Mouse (Mus musculus): ENCODE results near the gene Tex52. TPM values are rescaled to one million over a fixed set of nuclear protein-coding genes. Genes with fewer than 3 reads are reported as not detected.

The Tex52 gene
- not detected for total RNA-seq (2022)

DNA sequence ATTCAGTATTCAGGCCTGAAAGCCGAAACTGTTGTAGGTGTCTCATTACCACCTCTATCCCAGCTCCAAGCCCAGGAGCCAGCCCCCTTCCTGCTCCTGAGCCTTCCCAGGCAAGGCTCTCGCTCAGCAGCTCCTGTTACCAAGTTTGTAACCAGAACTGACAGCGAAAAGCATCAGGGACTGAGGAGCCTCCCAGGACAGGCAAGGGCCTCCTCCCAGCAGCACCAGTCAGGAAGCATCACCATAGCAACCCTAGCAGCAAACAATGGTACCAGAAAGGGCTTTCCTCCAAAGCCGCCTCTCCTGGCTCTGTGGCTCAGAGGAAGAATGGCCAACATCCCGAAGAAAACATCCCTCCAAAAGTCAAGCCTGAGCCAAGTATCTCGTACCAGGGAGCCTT is at the start of gene Tex52, which contains the start of gene Gm44596:
Tex52 (plus strand) TSS at position 265 of the 400 bp plus-strand sequence.
Gm44596 (plus strand) TSS at position 312 of the 400 bp plus-strand sequence.
- no peak for DNase-seq

DNA sequence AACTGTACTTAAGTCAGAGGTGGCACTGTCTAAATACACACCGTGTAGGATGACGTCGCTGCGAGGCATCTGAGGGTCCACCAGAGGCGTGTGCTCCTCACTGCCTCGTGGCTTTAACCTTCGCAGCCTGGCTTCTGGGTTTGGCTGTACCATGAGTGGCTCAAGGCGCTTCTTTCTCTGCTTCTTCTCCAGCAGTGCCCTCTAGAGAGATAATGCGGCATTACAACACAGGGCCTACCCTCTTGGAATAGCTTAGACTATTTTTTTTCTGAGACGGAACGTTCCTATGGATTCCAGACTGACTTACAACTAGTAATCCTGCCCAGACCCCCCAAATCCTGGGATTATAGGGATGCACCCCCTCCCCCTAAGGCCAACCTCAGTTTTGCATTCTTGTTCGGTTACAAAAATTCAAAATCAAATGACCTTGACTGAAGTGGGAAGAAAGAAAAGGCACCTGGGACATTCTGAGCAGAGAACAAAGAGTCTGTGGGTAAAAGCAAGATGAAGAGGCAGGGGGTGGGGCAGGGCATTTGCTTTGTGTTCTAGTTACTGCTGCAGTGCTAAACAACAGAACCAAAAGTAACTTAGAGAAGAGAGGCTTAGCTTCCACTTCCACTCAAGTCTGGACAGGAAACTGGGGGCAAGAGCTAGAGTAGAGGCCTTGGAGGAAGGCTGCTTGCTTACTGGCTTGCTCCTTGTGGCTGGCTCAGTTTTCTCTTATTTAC is 40.7 kb upstream of the Tex52 start:
- DNase-seq = peak; percentile 34

DNA sequence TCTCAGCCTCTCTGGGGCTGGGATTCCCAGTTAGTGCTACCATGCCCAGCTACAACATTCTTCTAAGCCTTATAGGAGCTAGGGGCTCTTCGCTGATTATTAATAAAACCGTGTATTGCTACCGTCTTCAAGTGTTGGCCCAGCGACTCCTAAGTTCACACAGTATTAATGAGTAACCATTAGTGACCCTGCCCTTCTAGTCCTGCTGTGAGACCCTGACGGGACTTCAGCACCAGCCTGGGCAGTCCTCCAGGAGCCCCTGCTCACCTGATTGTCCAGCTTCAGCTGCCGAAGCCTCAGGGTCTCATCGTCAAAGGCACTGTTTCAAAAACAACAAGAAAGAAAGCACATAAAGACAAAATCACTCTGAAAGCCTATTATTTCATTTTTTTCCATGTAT is 37.8 kb upstream of the Tex52 start:
- no peak for DNase-seq

- no peak for DNase-seq
These were observed 36.4 kb upstream of the Tex52 start for GRCm38 (mm10) chr6:128338876-128339275.

DNA sequence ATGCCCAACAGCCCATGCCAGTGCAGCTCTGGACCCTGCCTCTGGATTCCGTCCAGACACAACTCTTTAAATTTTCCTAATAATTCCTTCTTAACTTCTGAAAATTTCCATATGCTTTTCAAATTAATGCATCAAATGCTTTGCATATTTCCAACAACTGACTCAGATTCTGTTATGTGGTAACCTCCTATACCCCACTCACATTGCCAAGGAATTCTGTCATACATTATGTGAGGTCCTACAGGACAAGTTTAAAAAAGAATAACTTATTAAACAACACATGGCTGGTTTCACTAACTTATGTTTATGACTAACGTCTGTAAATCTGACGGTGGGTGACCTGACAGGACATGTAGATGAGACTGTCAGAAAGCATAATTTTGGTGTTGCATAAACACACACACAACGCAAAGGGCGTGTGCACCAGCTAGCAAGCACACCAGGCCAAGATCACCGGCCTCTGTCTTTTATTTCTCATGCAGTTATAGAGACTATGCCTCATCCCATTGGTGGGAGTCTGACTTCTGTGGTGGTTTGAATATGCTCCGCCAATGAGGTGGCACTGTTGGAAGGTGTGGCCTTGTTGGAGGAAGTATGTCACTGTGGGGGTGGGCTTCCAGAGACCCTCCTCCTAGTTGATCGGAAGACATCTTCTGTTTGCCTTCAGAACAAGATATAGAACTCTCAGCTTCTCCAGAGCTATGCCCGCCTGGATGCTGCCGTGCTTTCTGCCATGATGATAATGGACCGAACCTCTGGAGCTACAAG is 33.1 kb upstream of the Tex52 start:
- DNase-seq = no peak

DNA sequence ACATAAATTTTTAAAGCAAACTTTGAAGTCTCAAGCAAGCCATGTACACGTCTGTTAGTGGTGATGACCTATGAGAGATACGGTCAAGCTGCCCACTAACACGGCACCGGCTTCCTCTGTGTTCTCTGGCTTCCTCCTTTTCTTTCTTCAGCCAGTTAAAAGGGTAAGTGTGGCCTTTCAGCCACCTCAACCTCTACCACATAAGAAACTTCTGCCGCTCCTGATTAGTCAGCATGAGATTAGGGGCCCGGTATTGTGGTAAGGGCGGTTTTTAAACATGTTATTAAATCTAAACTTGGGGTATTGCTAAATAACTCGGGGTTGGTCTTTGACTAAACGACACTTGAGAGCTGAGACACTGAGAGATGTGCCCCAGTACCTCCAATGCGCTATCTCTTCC is 29.6 kb upstream of the Tex52 start:
- no peak for DNase-seq

- no peak for DNase-seq
These were observed 28.5 kb upstream of the Tex52 start for GRCm38 (mm10) chr6:128346782-128347181.

DNA sequence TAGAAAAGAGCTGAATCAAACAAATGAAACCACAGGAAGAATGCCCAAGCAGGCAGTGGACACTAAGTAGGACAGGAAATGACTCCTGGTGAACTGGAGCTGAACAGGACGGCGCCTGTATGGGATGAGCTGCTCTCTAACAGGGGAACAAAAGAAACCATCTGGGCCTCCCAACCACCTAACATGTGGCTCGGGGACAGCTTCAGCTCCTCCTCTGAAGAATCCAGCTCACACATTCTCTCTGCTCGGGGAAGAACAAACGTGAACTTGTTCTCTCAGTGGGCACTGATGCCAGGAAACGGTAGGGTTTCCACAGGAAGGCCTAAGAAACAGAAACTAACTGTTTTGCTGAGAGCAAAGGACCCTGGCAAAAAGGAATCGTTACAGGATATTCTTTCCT is 25.5 kb upstream of the Tex52 start:
- no peak for DNase-seq

DNA sequence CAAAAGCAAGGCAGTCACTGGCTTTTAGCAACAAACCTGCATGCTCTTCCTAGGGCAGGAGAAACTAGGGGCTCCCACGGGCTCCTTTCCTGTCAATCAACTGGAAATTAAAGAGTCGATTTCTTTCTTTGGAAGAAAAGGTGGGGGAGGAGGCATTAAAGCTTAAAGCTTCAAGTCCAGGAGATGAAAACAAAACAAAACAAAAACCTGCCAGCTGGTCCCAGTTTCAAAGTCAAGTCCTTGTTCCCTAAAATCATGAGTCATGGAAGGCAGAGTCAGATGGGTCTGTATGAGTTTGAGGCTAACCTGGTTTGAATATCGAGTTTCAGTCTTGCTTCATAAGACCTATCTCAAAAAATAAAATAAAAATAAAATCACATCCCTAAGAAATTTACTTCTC is 21.1 kb upstream of the Tex52 start:
- DNase-seq = no peak

- DNase-seq = peak; percentile 71
These were observed 20.0 kb upstream of the Tex52 start for GRCm38 (mm10) chr6:128355201-128355681.

DNA sequence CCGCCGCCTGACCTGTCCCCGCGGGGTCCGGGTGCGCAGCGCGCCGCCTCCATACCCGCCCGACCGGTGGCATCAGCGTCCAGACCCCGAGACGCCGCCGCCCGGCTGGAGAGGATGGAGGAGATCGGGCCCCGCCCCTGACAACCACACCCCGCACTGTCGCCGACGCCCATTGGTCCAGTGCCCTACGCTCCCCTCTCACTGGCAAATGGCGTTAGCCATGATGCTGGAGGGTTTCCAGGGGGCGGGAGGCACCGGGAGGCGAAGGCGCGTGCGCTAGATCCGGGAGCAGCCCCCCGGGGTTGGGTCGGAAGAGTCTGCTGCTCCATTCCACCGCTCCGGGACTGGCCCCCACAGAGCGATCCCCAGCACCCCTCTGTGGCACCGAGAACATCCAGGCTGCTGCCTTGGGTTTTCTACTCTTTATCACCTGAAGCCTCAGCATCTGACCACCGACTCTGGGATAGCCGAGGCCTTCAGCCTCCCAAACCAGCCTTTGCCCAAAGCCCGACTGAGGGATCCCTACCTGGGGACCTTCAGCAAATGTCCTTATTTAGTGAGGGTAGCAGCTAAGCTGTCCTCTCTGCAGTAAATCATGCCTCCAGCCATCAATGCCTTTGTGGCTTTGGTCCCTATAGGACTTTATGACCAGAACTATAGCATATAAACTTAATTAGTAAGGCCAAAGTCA is 19.4 kb upstream of the Tex52 start, which contains the start of gene Tulp3:
Tulp3 (minus strand) TSS at position 126 of the 691 bp plus-strand sequence.
- peak; percentile 94 for DNase-seq

- DNase-seq = peak; percentile 41
These were observed 16.3 kb upstream of the Tex52 start for GRCm38 (mm10) chr6:128358999-128359398.

DNA sequence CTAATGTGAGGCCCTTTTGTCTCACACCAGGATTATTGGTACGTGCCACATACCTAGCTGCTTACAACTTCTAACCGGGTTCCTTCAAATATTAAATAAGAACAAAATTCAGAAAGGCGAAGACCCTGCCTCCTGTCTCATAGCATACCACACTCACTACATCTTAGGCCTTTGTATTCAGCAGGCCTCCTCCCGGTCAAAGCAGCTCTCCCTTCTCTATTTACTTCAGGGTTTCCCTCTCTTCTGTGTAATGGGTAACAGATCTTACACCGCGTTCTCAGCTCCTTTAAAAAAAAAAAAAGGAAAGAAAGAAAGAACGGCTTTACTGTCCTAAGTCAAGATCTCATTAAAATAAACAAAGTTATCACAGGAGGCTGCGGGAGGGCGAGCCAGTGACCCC is 13.4 kb upstream of the Tex52 start:
- no peak for DNase-seq

DNA sequence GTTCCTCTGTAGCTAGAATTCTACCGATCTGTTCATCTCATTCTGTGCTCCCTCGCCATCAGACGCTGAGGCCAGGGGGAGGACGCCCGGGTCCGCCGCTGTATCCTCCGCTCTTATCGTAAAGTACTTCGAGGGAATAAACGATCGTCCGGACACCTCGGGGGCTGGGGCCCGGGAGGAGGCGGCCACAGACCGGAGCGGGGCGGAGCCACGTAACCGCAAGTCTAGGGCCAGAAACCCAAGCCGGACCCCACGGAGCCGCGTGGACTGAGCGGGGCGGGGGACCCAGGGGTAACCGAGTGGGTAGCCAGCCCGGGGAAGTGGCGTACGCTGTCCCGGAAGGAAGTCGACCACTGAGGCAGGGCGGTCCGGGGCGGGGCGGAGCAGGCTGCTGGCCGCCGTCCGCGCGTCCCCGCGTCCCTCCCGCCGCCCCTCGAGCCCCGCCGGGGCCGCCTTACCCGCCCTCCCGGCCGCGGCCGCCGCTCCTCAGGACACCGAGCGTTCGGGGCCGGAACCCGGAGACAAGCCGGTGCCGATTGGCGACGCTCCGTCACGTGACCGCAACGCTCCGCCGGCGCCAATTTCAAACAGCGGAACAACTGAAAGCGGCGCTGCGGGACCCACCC is 12.8 kb upstream of the Tex52 start, which contains the start of the genes Rhno1 and Foxm1:
Rhno1 (minus strand) TSS at position 531 of the 626 bp plus-strand sequence.
Foxm1 (plus strand) TSS at position 587 of the 626 bp plus-strand sequence.
- DNase-seq = peak; percentile 78

DNA sequence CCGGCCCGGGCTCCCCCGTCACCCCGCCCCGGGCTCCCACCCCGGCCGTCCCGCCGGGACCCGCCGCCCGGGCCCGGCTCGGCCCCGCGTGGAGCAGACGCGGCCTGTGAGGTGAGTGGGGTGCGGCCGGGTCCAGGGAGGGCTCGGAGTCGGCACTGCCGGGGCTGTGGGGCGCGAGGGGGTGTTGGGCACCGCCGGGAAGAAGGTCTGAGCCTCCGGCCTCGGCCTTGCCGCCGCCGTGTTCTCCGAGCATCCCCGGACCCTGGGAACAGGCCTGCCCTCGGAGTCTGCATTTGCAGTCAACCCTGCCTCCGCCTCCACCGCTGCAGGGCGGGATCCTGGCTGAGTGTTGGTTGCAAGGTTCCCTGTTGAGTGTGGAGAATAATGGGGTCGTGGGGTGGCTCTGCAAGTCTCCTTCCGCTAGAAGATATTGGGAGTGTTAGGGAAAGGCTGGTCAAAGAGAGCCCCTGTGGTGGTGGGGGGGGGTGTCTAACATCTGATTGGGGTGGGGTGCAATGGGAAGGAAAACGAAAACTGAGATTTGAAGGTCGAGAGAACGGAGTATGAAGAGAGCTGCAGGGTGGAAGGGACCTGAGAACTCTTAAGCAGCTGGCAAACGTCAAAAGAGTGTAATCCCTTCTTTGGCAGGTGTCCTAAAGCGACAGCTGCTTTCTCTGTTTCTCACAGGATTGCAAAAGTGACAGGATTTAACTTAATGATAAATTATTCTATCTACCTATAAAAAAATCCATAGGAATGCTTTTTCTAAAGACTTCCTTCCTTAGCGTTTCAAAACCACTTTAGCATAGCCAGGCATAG is 12.0 kb upstream of the Tex52 start:
- no peak for DNase-seq

- no peak for DNase-seq
These were observed 10.5 kb upstream of the Tex52 start for GRCm38 (mm10) chr6:128364721-128365120.

- no peak for DNase-seq
These were observed 8.8 kb upstream of the Tex52 start for GRCm38 (mm10) chr6:128366466-128366865.

DNA sequence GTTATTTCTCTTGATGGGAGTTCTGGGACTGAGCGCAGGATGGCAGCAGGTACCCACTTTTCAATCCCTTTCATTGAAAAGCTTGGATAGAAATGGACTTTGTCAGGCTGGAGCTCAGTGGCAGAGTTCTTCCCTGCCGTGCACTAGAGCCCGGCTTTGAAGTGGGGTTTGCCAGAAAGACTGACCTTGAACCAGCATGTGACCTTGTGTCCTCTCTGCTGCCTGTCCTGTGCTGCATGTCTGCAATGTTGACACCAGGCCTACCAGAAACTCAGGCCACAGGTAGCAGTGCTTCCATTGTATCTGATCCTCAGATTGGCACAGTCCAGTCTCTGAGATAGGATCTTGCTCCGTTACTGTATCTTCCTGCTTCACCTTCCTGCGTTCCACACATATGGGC is 5.2 kb upstream of the Tex52 start:
- DNase-seq = no peak

DNA sequence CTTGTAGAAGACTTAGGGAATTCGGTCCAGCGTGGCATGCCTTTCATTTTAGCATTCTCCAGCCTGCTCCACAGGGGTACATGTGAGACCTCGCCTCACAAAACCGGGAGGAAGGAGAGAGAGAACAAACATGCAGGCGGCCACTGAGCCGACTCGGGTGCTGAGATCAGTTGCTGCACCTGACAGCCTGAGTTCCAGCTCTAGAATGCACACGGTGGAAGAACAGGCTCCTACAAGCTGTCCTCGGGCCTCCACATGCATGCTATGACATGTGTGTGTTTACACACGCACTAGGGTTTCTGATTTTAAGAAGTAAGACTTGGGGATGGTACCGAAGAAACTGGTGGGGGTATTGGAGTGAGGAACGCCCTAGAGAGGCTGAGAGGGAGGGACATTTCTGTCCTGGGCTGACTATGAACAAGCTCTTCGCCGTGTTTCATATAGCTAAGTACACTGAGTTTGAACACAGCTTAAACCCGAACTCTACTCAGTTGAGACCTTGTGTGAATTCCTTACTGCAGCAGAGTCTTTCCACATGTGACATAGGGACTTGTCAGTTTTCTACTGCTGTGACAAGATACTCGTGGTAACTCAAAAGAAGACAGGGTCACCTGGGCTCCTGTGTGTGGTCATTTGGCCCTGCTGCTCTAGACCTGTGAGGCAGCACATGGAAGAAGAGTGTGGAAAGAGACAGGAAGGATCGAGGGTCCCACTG is 1.3 kb downstream of the Tex52 start:
- DNase-seq = no peak

GRCm38 (mm10) chr6:128379636-128380035 is 4.4 kb downstream of the Tex52 start:
- DNase-seq = no peak
